Mouse (Mus musculus): Measurements from ENCODE around the gene Cenpv.

- no peak for TF ChIP-seq POLR2A (IDR thresholded peaks at IDR 0.05; ENCODE audit: borderline replicate concordance, low read depth, low read length)
- no peak for TF ChIP-seq CTCF (IDR thresholded peaks at IDR 0.05; ENCODE audit: low read depth, low read length)
Observed at GRCm38 (mm10) chr11:62476156-62476555, 62.9 kb downstream of the Cenpv start.

All from bone marrow macrophage, adult 2 months (primary cell).